ENCODE assay signal across 8 mouse cellular contexts in the genomic region with DNA sequence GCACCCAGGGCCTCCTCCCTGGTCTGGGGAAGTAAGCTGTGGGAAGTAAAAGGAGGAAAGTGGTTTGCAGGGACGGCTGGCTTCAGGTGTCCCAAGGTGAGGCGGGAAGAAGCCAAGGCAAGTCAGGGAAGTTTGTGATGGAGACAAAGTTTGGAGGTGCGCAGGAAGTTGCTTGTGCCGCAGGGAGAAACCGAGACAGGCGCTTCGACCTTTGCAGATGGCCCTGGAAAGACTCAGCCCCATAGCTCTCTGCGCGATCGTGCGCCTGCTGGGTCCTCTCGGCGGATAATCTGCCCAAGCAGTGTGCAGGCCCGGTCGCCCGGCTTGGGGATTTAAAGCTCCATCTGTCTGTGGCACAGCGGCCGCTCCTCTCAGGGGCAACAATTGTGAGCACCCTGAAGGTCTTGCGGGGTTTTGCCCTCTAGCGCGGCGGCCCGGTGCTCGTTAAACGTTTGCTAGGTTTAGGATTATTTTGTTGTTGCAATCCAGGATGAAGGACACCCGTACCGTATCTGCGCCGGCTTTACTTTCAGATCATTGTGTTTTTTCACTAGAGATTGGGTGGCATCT.
DNase-seq lines count a peak whose midpoint lies in the region; ATAC-seq and TF ChIP-seq lines count a peak whose summit lies in the region.

No protein-coding gene starts in this region.

- TF ChIP-seq CTCF in gastrocnemius, adult 2 months (IDR thresholded peaks at IDR 0.05): no peak
- no peak for TF ChIP-seq CTCF in bone marrow, adult 2 months (IDR thresholded peaks at IDR 0.05; ENCODE audit: control insufficient read depth, insufficient read depth, low read length)
- TF ChIP-seq CTCF in hindbrain, postnatal 0 days (IDR thresholded peaks at IDR 0.05; ENCODE audit: low read depth): no peak

- no peak for TF ChIP-seq POLR2A in bone marrow, adult 2 months (IDR thresholded peaks at IDR 0.05; ENCODE audit: borderline replicate concordance, control insufficient read depth, low read depth, low read length)

- peaks cover 14% of the 10 kb centered on the region for H3K27me3 ChIP-seq in forebrain, embryonic 11.5 days (ENCODE audit: control insufficient read depth, insufficient read depth, low read length)
- H3K27me3 ChIP-seq in hindbrain, postnatal 0 days (ENCODE audit: insufficient read depth, low read length): no peaks in the 10 kb centered on the region
- H3K27me3 ChIP-seq in liver, embryonic 12.5 days (replicated peaks): peaks cover 67% of the 10 kb centered on the region
- H3K27me3 ChIP-seq in neural tube, embryonic 11.5 days (ENCODE audit: control insufficient read depth, insufficient read depth, low read length): peaks cover 18% of the 10 kb centered on the region

- intact Hi-C loops in gastrocnemius, adult 2 months (cut with DNase I): no loop called here

- no peak for ATAC-seq in forebrain, embryonic 11.5 days (replicated peaks; ENCODE audit: low FRiP score)
- no peak for ATAC-seq in hindbrain, postnatal 0 days
- ATAC-seq in liver, embryonic 12.5 days: no peak
- no peak; the same call in 1 of the 2 replicates for ATAC-seq in neural tube, embryonic 11.5 days (ENCODE audit: insufficient read depth, low FRiP score, low TSS enrichment)

- no peaks in the 10 kb centered on the region for H3K9me3 ChIP-seq in forebrain, embryonic 11.5 days (ENCODE audit: control insufficient read depth, low read length)
- H3K9me3 ChIP-seq in hindbrain, postnatal 0 days (ENCODE audit: low read length): no peaks in the 10 kb centered on the region
- no peaks in the 10 kb centered on the region for H3K9me3 ChIP-seq in liver, embryonic 12.5 days (replicated peaks)
- H3K9me3 ChIP-seq in neural tube, embryonic 11.5 days (ENCODE audit: control insufficient read depth, low read length): no peaks in the 10 kb centered on the region

- peak overlapping the region; percentile 95 for H3K4me3 ChIP-seq in gastrocnemius, adult 2 months
- H3K4me3 ChIP-seq in bone marrow, adult 2 months (replicated peaks; ENCODE audit: control insufficient read depth, low read depth, low read length): peak overlapping the region; percentile 37
- peak overlapping the region; percentile 73 for H3K4me3 ChIP-seq in forebrain, embryonic 11.5 days (ENCODE audit: low read depth, low read length)
- peak overlapping the region; percentile 81 for H3K4me3 ChIP-seq in hindbrain, postnatal 0 days (ENCODE audit: low read length)
- H3K4me3 ChIP-seq in liver, embryonic 12.5 days: peak overlapping the region; percentile 62
- peak overlapping the region; percentile 73 for H3K4me3 ChIP-seq in neural tube, embryonic 11.5 days (ENCODE audit: low read depth, low read length)

- H3K4me1 ChIP-seq in bone marrow, adult 2 months (ENCODE audit: control insufficient read depth, insufficient read depth, low read length): no peaks in the 10 kb centered on the region
- H3K4me1 ChIP-seq in forebrain, embryonic 11.5 days (replicated peaks; ENCODE audit: control insufficient read depth, insufficient read depth, low read length): peaks cover 6% of the 10 kb centered on the region; the same call in 1 of the 2 replicates
- peaks cover 10% of the 10 kb centered on the region for H3K4me1 ChIP-seq in hindbrain, postnatal 0 days (ENCODE audit: insufficient read depth, low read length)
- peaks cover 6% of the 10 kb centered on the region for H3K4me1 ChIP-seq in liver, embryonic 12.5 days
- H3K4me1 ChIP-seq in neural tube, embryonic 11.5 days (ENCODE audit: control insufficient read depth, insufficient read depth, low read length): peaks cover 10% of the 10 kb centered on the region

- H3K4me2 ChIP-seq in forebrain, embryonic 11.5 days (ENCODE audit: low read depth, low read length, severe bottlenecking): peak overlapping the region; percentile 96
- peak overlapping the region; percentile 96 for H3K4me2 ChIP-seq in hindbrain, postnatal 0 days (ENCODE audit: low read depth, low read length)
- peak overlapping the region; percentile 82 for H3K4me2 ChIP-seq in liver, embryonic 12.5 days
- H3K4me2 ChIP-seq in neural tube, embryonic 11.5 days (ENCODE audit: low read depth): peak overlapping the region; percentile 99

- peak; percentile 66 for DNase-seq in gastrocnemius, adult 2 months
- DNase-seq in gastrocnemius, postnatal 25 days: no peak
- peak; percentile 59 for DNase-seq in forebrain, embryonic 11.5 days (ENCODE audit: low spot score)
- peak; percentile 48 for DNase-seq in hindbrain, postnatal 0 days (ENCODE audit: low spot score)
- peak; percentile 58 for DNase-seq in neural tube, embryonic 11.5 days (ENCODE audit: low spot score)
- DNase-seq in c-Kit-positive CD71-positive TER-119-positive erythroid progenitor cells, embryonic 14.5 days (ENCODE audit: low spot score): no peak

- 1% methylated on average over 29 of the region's 29 CpGs for WGBS in bone marrow, adult 2 months
- WGBS in forebrain, embryonic 11.5 days: 1% methylated on average over 29 of the region's 29 CpGs
- WGBS in hindbrain, postnatal 0 days: 1% methylated on average over 29 of the region's 29 CpGs
- WGBS in liver, embryonic 12.5 days (ENCODE audit: insufficient replicate concordance): 3% methylated on average over 29 of the region's 29 CpGs
- under 1% methylated on average over 29 of the region's 29 CpGs for WGBS in neural tube, embryonic 11.5 days

- peak overlapping the region; percentile 99 for H3K27ac ChIP-seq in gastrocnemius, adult 2 months
- H3K27ac ChIP-seq in bone marrow, adult 2 months (ENCODE audit: control insufficient read depth, insufficient read depth, low read depth, low read length, poor library complexity): no peak overlapping the region; the same call in 1 of the 2 replicates
- H3K27ac ChIP-seq in forebrain, embryonic 11.5 days (ENCODE audit: low read depth, low read length): no peak overlapping the region
- H3K27ac ChIP-seq in hindbrain, postnatal 0 days: peak overlapping the region; percentile 64; the same call in 1 of the 2 replicates
- 0 out of 2 replicates have a peak overlapping the region, but pooled peaks have one; percentile 36 for H3K27ac ChIP-seq in liver, embryonic 12.5 days
- no peak overlapping the region for H3K27ac ChIP-seq in neural tube, embryonic 11.5 days (ENCODE audit: low read depth, low read length)

- H3K36me3 ChIP-seq in forebrain, embryonic 11.5 days (ENCODE audit: control insufficient read depth, insufficient read depth, low read length): no peaks in the 10 kb centered on the region
- H3K36me3 ChIP-seq in hindbrain, postnatal 0 days (ENCODE audit: insufficient read depth, low read length): no peaks in the 10 kb centered on the region
- no peaks in the 10 kb centered on the region for H3K36me3 ChIP-seq in liver, embryonic 12.5 days
- H3K36me3 ChIP-seq in neural tube, embryonic 11.5 days (ENCODE audit: control insufficient read depth, insufficient read depth, low read length): no peaks in the 10 kb centered on the region

- H3K9ac ChIP-seq in forebrain, embryonic 11.5 days (ENCODE audit: low read length): peak overlapping the region; percentile 63
- H3K9ac ChIP-seq in hindbrain, postnatal 0 days (replicated peaks; ENCODE audit: low read length): peak overlapping the region; percentile 65
- peak overlapping the region; percentile 55 for H3K9ac ChIP-seq in liver, embryonic 12.5 days
- peak overlapping the region; percentile 55 for H3K9ac ChIP-seq in neural tube, embryonic 11.5 days (ENCODE audit: low read length)

Comparison
In these comparisons a context has a peak if more than half of its experiments do, and no peak if none do; other contexts are left out.
1. DNase-seq: peak in gastrocnemius, adult 2 months (single experiment), forebrain, embryonic 11.5 days (single experiment), hindbrain, postnatal 0 days (single experiment) and neural tube, embryonic 11.5 days (single experiment); none in gastrocnemius, postnatal 25 days (single experiment) and c-Kit-positive CD71-positive TER-119-positive erythroid progenitor cells, embryonic 14.5 days (single experiment).
2. H3K27ac ChIP-seq: peak in gastrocnemius, adult 2 months (single experiment), hindbrain, postnatal 0 days (single experiment) and liver, embryonic 12.5 days (single experiment); none in bone marrow, adult 2 months (single experiment), forebrain, embryonic 11.5 days (single experiment) and neural tube, embryonic 11.5 days (single experiment).
3. H3K4me3 ChIP-seq: peak in every context shown above with its lines; median percentile 95 in gastrocnemius, adult 2 months; 81 in hindbrain, postnatal 0 days; 73 in forebrain, embryonic 11.5 days; 73 in neural tube, embryonic 11.5 days; 62 in liver, embryonic 12.5 days; 37 in bone marrow, adult 2 months.
4. Peak in every context shown above with its lines, with median percentiles within 50 percentile points of each other: H3K4me2 ChIP-seq and H3K9ac ChIP-seq.